Mouse (Mus musculus) erythroblast, embryonic 14.5 days (primary cell): Measurements from ENCODE around the gene Foxn3.

ENCODE experiments used
- GATA1 ChIP-seq: IDR thresholded peaks from 2 replicates; pipeline ENCODE4 v1.6.1; 2012; ENCODE audit warnings: low read length, inconsistent platforms, mixed read lengths
- TAL1 ChIP-seq: IDR thresholded peaks from 3 replicates; pipeline ENCODE4 v1.6.1; 2012; ENCODE audit warnings: low read length, inconsistent platforms, mixed read lengths

DNA sequence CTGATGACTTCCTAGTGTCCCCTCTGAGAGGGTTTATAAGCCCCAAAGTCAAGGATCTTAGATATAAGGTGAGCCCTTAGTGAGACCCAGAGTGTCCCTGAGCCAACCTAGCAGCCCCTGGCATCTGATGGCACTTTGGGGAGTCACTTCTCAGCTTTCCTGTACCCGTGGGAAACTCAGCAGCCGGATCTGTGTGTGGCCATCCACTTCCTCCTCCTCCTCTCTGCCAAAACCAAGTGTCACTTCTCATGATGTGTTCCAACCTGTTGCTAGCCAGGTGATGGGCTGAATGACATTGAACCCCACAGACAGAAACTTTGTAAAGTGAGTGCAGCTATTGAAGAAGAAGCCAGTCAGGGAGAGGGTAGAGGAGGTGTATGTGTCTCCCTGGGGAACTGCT, 2.2 kb upstream of the Foxn3 start:
- TF ChIP-seq GATA1 (no peak), TAL1 (no peak)
